Mouse (Mus musculus): ENCODE measurements around the gene Cdc123. TPM values are rescaled to one million over a fixed set of nuclear protein-coding genes. Genes with fewer than 3 reads are reported as not detected.
A peak's percentile ranks its signal among the peaks of the same experiment; 100 is the strongest.

Cdc123 gene
- total and polyA plus RNA-seq, 2 experiments from 2014 or later = 78.2 to 226 TPM

DNA sequence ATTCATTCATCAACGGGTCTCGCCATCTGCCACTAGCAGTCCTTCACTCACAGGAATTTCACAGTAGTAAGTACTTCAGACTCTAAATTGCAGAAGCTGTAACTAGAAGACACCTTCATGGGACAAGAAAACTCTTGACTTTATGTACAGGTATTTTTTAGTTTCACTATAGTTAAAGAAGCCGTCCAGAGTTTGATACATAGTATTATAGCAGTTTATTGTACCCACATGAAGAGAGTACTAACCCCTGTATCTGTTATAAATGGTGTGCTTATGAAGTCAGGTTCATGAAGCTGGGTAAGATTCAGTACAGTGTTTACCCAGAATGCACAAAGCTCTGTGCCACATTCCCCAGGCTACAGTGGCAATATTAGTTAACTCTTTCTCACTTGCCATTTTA, 17.9 kb upstream of the Cdc123 start, which contains the start of gene Gm13199:
Gene Gm13199 (minus strand): TSS at position 101 of the 400 bp plus-strand sequence.
- Histone ChIP-seq H3K4me1 (ENCODE audit: insufficient read depth) (no peaks in the 10 kb centered on the region), H3K27me3 (ENCODE audit: insufficient read depth, low read length) (no peaks in the 10 kb centered on the region), H3K9me3 (ENCODE audit: low read length) (no peaks in the 10 kb centered on the region), H3K27ac (ENCODE audit: low read depth, low read length) (no peak within 1 kb of the TSS), H3K9ac (no peak within 1 kb of the TSS), H3K36me3 (ENCODE audit: insufficient read depth) (peaks cover 37% of the 10 kb centered on the region), H3K4me3 (ENCODE audit: low read depth, low read length) (no peak within 1 kb of the TSS), H3K4me2 (ENCODE audit: low read depth) (no peak within 1 kb of the TSS)
- ATAC-seq (no peak), DNase-seq (no peak)
- WGBS = 87% methylated on average over 3 of the region's 3 CpGs
- no peak for TF ChIP-seq CTCF (IDR thresholded peaks at IDR 0.05; ENCODE audit: low read depth)

DNA sequence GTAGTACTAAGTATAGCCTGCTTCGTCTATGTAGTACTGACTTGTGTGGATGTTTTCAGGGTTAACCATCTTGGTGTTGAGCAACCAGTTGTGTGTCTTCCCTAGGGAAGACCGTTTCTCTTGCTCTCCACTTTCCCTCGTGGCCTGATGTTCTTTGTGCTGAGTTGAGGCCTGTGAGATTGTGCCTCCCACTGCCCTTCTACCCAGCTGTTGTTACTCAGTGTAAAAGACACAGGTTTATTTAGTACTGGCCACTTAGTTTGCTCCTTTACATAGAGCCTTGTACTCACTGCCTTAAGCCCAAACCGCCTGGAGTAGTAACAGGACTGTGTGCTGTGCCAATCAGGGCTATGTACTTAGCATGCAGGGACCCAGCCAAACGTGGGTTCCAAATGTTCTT, 6.9 kb upstream of the Cdc123 start:
- 81% methylated on average over 5 of the region's 5 CpGs for WGBS

DNA sequence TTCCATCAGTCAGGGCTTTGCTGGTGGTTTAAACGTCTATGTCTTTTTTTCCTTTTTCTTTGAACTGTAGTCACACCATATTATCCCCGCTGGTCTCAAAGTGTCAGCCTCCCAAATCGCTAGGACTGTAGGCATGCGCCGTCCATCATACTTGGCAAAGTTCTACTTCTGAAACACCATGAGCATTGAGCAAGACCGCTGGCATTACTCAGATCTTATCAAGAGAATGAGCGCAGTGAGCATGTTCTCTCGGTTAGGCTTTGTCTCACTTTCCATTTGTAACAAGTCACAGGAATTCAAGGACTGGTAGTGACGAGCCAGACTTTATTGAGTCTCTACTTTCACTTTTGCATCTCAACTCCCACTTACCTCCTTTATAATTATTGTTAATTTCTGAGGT, 6.2 kb upstream of the Cdc123 start:
- H3K27ac ChIP-seq (ENCODE audit: low read depth, low read length) = no peak overlapping the region
- TF ChIP-seq CTCF (IDR thresholded peaks at IDR 0.05; ENCODE audit: low read depth) = no peak

More for the DNA sequence above, 6.9 kb upstream of the Cdc123 start:
- Histone ChIP-seq H3K27me3 (ENCODE audit: insufficient read depth, low read length) (no peaks in the 10 kb centered on the region), H3K4me2 (ENCODE audit: low read depth) (no peak overlapping the region), H3K9ac (no peak overlapping the region), H3K4me1 (ENCODE audit: insufficient read depth) (no peaks in the 10 kb centered on the region), H3K4me3 (ENCODE audit: low read depth, low read length) (no peak overlapping the region), H3K36me3 (ENCODE audit: insufficient read depth) (peaks cover 10% of the 10 kb centered on the region), H3K9me3 (ENCODE audit: low read length) (no peaks in the 10 kb centered on the region), H3K27ac (ENCODE audit: low read depth, low read length) (no peak overlapping the region)
- TF ChIP-seq CTCF (IDR thresholded peaks at IDR 0.05; ENCODE audit: low read depth) = no peak
- DNase-seq (no peak), ATAC-seq (no peak)

DNA sequence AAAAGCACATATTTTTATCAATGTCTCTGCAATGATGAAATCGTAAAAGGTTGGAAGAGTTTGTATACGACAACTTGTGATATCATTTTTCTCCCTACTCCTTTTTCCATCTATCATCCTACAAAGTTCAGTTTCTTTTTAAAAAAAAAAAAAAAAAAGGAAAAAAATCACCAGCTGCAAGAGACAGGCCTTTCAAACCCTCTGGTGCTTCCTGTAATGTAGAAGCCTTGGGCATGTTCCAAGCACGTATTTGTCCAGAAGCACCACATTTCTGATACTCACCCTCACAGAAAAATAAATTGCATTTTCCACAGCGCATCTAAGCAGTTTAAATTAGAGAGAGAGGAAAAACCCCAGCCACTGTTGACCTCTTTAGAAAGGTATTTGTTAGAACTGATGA, 862 bp upstream of the Cdc123 start:
- H3K27ac ChIP-seq (ENCODE audit: low read depth, low read length) = no peak overlapping the region; the same call in 1 of the 2 replicates
- ATAC-seq (no peak), DNase-seq (no peak)
- peaks cover 14% of the 10 kb centered on the region for H3K36me3 ChIP-seq (ENCODE audit: insufficient read depth)
- peak overlapping the region; percentile 64 for H3K9ac ChIP-seq
- no peaks in the 10 kb centered on the region for H3K9me3 ChIP-seq (ENCODE audit: low read length)
- no peaks in the 10 kb centered on the region for H3K4me1 ChIP-seq (ENCODE audit: insufficient read depth)
- peak overlapping the region; percentile 73 for H3K4me3 ChIP-seq (ENCODE audit: low read depth, low read length)
- 24% methylated on average over 4 of the region's 4 CpGs for WGBS
- peak overlapping the region; percentile 67 for H3K4me2 ChIP-seq (ENCODE audit: low read depth)
- no peak for TF ChIP-seq CTCF (IDR thresholded peaks at IDR 0.05; ENCODE audit: low read depth)
- H3K27me3 ChIP-seq (ENCODE audit: insufficient read depth, low read length) = no peaks in the 10 kb centered on the region

More for the DNA sequence above, 6.2 kb upstream of the Cdc123 start:
- Histone ChIP-seq H3K9me3 (ENCODE audit: low read length) (no peaks in the 10 kb centered on the region), H3K4me1 (ENCODE audit: insufficient read depth) (no peaks in the 10 kb centered on the region), H3K4me3 (ENCODE audit: low read depth, low read length) (no peak overlapping the region), H3K9ac (no peak overlapping the region), H3K36me3 (ENCODE audit: insufficient read depth) (peaks cover 9% of the 10 kb centered on the region), H3K4me2 (ENCODE audit: low read depth) (no peak overlapping the region), H3K27me3 (ENCODE audit: insufficient read depth, low read length) (no peaks in the 10 kb centered on the region)
- WGBS = 94% methylated on average over 9 of the region's 9 CpGs
- no peak for DNase-seq
- no peak for ATAC-seq

DNA sequence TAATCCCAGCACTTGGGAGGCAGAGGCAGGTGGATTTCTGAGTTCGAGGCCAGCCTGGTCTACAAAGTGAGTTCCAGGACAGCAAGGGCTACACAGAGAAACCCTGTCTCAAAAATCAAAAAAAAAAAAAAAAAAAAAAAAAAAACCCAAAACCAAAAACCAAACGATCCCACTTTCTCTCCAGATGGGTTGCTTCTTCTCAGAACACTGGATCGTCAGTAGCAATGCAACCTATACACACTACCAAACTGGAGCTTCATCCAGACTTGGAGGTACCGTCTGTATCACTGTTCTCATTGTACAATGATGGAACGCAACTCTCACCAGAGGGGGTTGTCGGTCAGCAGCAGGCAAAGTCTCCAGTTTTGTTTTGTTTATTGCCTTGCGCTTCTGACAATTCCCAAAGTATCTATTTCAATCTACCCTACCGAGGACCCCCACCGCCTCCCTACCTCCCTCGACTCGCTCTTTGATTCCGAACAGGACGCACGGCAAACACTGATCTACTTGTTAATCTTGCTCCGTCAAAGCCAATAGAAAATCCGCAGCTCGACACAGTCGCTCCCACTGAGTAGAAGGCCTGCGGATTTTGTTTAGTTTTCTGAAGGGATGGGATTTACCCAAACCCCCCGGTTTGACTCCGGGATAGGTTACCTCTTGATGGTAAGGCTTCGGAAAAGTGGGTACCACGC, 637 bp downstream of the Cdc123 start:
- Histone ChIP-seq H3K27me3 (ENCODE audit: insufficient read depth, low read length) (no peaks in the 10 kb centered on the region), H3K27ac (ENCODE audit: low read depth, low read length) (peak overlapping the region; percentile 92), H3K4me1 (ENCODE audit: insufficient read depth) (no peaks in the 10 kb centered on the region), H3K9me3 (ENCODE audit: low read length) (no peaks in the 10 kb centered on the region), H3K4me3 (ENCODE audit: low read depth, low read length) (peak overlapping the region; percentile 73), H3K9ac (peak overlapping the region; percentile 64), H3K4me2 (ENCODE audit: low read depth) (peak overlapping the region; percentile 67), H3K36me3 (ENCODE audit: insufficient read depth) (peaks cover 26% of the 10 kb centered on the region)
- WGBS = 4% methylated on average over 23 of the region's 23 CpGs
- ATAC-seq (peak; percentile 36), DNase-seq (no peak)
- no peak for TF ChIP-seq CTCF (IDR thresholded peaks at IDR 0.05; ENCODE audit: low read depth)

DNA sequence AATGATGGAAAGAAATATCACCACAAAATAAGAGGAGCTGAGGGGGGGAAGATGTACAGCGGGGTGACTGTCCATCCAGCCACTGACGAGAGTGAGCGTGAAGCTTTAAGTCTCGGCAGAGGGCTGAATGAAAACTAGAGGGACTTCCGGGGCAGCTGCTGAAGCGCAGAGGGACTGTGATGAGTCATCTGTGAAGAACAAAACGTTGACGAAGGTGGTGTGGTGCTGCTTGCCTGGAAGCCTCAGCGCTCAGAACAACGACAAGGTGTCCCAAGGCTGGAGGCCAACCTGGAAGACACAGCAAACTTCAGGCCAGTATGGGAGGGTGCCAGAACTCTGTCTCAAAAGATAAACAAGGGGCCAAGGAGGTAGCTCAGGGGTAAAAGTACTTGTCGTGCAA, 4.1 kb downstream of the Cdc123 start:
- Histone ChIP-seq H3K9me3 (ENCODE audit: low read length) (no peaks in the 10 kb centered on the region), H3K4me3 (ENCODE audit: low read depth, low read length) (no peak overlapping the region), H3K4me1 (ENCODE audit: insufficient read depth) (no peaks in the 10 kb centered on the region), H3K36me3 (ENCODE audit: insufficient read depth) (peaks cover 49% of the 10 kb centered on the region), H3K27me3 (ENCODE audit: insufficient read depth, low read length) (no peaks in the 10 kb centered on the region), H3K27ac (ENCODE audit: low read depth, low read length) (no peak overlapping the region), H3K4me2 (ENCODE audit: low read depth) (no peak overlapping the region), H3K9ac (no peak overlapping the region)
- WGBS = 97% methylated on average over 11 of the region's 11 CpGs
- no peak for TF ChIP-seq CTCF (IDR thresholded peaks at IDR 0.05; ENCODE audit: low read depth)
- no peak for DNase-seq
- no peak for ATAC-seq

DNA sequence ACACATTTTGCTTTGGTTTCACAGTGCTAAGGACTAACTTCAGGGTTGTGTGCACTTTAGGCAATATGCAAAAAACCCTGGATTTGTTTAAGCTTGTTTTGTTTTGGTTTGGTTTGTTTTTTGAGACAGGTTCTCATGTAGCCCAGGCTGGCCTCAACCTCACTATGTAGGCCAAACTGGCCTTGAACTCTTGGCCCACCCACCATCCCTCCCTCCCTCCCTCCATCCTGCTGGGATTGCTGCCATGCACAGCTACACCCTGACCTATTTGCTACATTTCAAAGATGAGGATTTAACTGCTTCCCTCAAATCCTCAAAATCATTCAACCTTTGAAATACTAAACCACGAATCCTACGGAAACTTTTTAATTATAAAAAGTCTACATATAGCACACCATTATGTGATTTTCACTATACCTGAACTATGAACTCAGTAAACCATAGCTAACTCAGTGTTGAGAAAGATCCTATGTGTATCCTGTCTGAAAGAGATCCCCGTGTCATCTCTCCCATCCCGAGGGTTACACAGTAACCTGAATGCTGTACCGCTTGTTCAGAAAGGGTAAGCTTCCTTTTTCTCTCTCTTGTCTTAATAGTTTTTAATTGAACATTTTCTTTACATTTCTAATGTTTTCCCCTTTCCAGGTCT, 19.6 kb downstream of the Cdc123 start:
- H3K36me3 ChIP-seq (ENCODE audit: insufficient read depth) = peaks cover 41% of the 10 kb centered on the region
- DNase-seq (no peak), ATAC-seq (no peak)

More for the DNA sequence above, 19.6 kb downstream of the Cdc123 start:
- H3K27me3 ChIP-seq (ENCODE audit: insufficient read depth, low read length) = no peaks in the 10 kb centered on the region
- WGBS = 95% methylated on average over 5 of the region's 5 CpGs
- H3K9me3 ChIP-seq (ENCODE audit: low read length) = no peaks in the 10 kb centered on the region
- TF ChIP-seq CTCF (IDR thresholded peaks at IDR 0.05; ENCODE audit: low read depth) = no peak
- H3K4me2 ChIP-seq (ENCODE audit: low read depth) = no peak overlapping the region
- no peaks in the 10 kb centered on the region for H3K4me1 ChIP-seq (ENCODE audit: insufficient read depth)
- no peak overlapping the region for H3K9ac ChIP-seq
- no peak overlapping the region for H3K4me3 ChIP-seq (ENCODE audit: low read depth, low read length)
- H3K27ac ChIP-seq (ENCODE audit: low read depth, low read length) = no peak overlapping the region

Data from forebrain, postnatal 0 days (tissue).